Mouse (Mus musculus) granulocyte monocyte progenitor cell, adult 5-6 weeks (primary cell): ENCODE results near the gene Tgm7. TPM values are rescaled to one million over a fixed set of nuclear protein-coding genes. Genes with fewer than 3 reads are reported as not detected.

Experiments used
- ATAC-seq: replicated peaks from 2 replicates; pipeline ENCODE4 v1.8.0; 2016; ENCODE audit warnings: mild to moderate bottlenecking, moderate TSS enrichment, inconsistent platforms; ENCODE audit not compliant: poor library complexity, severe bottlenecking
- total RNA-seq, 2 experiments: library from RNA; stranded (forward) in 1 of 2; stranded (reverse) in 1 of 2; fragments of 200-712, 200-1000 nt in 1 of 2; fragments of >200 nt in 1 of 2; fragmentation: Nextera tagmentation in 1 of 2; gene quantifications; 2 replicates each; pipeline ENCODE4 v1.2.3; 2014 to 2017

The Tgm7 gene
- total RNA-seq, 2 experiments from 2014 or later: not detected

DNA sequence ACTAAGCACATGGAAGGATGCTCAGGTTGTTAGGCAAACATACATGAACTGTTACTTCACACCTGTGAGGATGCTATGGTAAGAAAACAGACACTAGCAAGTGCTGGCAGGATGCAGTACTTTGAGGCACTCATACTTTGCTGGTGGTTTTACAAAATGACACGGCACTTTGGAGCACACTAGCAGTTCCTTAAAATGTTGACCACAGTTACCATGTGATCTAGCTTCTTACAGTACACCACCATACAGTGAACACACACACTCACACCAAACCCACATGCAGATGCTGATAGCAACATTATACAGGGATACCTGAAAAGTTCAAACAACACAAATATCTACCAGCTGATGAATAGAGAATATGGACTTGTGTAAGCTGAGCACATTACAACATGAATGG, 27.0 kb downstream of the Tgm7 start:
- peak; percentile 97 for ATAC-seq

DNA sequence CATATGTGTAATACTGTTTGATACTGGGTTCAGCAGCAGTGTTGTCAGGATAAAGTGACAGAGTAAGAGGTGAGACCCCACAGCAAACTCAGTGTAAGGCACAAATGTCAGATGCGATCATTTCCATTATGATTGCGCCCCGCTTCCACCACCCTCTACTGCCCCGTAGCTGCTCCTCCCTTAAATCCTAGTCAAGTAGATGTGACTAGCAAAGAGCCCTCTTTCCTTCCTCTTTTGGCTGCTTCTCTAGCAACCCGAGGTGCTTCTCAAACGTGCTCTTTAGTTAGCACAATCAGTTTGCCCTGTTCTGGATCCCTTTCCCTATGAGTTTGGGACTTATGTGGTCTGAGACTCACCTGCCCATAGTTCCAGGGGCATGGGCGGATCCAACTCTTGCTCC, 34.8 kb downstream of the Tgm7 start:
- ATAC-seq: peak; percentile 55; the same call in 1 of the 2 replicates

DNA sequence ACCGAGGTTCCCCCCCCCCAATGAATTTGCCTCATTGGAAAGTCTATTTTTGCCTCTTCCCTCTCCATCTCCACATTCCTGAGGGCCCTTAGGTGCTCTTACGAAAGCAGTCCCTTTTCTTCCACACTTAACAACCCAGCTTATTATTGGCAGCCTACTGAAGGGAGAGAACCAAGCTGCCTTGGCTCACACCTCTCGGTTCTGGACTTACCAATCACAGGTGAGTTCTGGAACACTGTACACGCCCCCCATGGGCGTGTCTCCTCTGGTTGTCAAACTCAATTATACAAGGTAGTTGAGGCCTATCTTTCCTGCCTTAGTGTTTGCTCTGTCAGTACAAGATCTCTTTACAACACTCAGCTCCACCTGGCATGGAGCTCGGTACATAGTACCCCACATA, 37.7 kb downstream of the Tgm7 start:
- no peak for ATAC-seq

DNA sequence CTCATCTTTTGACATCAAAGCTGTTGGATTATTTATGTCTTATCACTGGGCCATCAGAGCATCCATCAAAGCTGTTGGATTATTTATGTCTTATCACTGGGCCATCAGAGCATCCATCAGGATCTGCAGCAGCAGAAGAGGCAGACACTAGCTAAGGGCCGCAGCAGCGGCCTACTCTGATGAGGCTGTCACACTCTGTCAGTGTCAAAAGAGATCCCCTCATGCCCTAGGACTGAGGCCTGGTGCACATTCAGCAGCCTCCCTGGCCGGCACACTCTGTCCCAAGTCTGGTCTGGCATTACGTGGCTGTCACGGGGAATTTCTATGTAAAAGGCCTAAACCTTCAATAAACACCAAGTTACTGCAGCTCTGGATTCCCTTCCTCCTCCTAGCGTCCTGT, 40.1 kb downstream of the Tgm7 start:
- no peak for ATAC-seq

DNA sequence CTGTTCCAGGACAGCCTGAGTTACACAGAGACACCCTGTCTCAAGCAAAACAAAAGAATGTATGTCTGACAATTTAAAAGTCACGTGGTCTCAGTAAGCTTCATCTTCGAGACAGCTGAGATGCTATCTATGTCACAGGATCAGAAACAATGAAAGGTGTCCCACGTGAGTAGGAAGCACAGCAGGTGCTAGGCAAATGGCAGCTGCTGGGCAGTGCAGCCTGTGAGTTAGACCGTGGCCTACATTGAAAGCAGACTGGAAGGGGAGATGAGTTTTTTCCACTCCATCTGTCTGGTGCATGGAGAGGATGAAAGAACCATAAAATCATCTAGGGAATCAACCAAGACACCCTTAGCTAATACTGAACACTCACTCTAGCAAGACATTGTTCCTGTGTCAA, 42.5 kb downstream of the Tgm7 start:
- no peak for ATAC-seq

DNA sequence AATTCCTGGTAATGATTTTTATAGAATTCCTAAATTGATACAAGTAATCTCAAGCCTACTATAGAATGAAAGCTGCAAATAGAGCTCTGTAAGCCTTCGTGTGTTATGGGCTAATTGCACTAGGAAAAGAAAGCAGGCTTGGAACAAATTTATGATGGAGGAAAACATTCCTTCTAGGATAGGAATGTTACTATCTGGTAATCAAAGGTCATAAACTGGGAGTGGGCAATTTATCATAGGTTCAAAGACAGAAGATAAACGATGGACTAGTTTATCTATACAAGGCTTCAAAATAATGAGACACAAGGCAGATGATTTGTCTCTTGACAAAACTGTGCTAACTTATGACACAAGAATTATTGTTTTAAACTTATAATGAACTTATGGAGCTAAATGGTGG, 48.3 kb downstream of the Tgm7 start:
- ATAC-seq: no peak

DNA sequence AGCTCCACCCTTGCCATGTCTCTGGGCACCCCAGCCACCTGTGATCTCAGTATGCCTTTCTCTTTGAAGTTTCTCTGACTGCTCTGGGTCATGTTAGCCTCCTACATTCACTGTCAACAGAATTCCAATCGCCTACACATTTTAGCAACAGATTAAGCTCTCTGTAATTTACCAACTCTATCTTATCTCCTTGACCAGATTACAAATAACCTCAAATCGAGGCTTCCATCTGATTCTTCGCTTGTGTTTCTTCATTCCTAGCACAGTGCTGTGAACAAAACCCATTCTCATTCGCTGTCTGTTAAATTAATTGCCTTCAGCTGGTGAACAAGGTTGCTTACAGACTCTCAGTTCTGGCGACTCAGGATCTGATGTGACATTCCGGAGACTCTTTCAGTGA, 51.6 kb downstream of the Tgm7 start:
- no peak for ATAC-seq

DNA sequence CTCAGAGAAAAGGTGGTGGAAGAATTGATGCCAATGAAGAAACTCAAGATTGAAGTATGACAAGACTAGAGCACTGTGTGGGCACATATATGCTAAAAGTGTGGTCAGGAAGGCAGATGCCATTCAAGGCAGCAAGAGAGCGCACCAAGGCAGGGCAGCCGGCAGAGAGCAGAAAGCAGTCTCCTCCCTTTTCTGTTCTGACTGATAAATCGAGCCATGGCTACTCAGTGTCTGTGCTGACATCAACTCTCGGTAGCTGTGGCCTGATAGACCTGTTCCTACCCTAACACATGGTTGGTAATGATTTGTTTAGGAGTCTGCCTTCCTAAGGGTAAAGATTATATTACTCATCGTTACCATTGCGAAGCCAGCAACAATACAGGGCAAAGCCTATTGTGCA, 53.7 kb downstream of the Tgm7 start:
- no peak for ATAC-seq

DNA sequence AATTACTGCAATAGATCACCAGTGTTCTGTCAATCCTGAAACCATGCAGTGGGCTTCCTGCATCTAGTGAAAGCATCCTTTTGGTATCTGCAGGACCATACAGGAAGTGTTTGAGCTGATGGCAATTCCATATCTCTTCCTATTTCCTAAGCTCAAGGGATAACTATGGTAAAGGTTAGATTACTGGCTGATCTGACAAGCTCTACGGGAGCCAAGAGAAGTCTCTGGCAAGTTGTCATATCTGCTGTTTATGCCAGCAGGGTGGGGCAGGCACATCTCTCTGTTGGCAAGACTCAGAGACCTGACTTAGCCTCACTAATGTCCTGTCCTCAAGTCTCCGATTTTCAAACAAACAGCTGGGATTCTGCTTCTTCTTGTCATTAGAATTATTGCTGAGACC, 55.5 kb downstream of the Tgm7 start:
- ATAC-seq: no peak

DNA sequence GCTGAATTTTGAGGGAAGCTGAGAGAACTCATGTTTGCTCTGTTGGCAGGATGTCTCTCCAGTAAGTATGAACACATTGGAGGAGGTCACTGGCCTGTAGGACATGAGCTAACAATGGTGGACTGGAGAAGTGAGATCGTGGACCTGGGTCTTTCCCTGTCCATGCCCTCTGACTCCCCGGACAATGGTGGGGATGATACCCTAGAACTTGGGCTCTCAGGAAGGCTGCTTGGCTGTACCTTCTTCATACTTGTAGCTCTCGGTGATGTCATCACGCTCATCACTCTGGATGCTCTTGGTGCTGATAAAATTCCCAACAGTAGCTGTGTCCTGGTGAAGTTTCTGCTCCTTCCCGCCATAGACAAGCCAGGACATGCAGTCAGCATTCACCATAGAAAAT, 57.4 kb downstream of the Tgm7 start:
- ATAC-seq: no peak

DNA sequence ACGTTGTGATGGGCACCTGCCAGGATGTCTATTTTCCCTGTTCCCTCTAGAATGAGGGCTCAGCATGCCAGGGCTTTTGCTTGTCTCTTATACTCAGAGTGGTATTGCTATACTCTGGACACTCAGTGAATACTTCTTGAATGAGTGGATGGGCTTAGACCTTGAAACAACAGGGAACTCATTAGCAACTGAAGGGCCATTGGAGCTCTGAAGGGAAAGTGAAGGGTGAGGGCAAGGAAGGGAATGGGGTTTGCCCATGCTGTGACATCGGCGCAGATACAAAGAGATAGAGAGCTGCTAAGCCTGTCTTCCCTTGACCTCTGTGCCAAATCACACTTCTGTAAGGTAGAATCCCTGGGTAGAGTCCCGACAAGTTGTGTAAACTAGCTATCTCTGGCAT, 63.9 kb downstream of the Tgm7 start:
- ATAC-seq: no peak

Other genes starting within 250 kb of the Tgm7 start
- 26.0 and 29.1 TPM in 2 replicates for gene Ubr1, start 139.1 kb downstream of the Tgm7 start, total RNA-seq (2014; fragmentation: Nextera tagmentation)
- gene Ubr1, start 139.1 kb downstream of the Tgm7 start, total RNA-seq (2017): 26.0 and 33.2 TPM in 2 replicates
- gene Tmem62, start 132.8 kb downstream of the Tgm7 start, total RNA-seq (2014; fragmentation: Nextera tagmentation): 5.1 and 6.5 TPM in 2 replicates
- 11.0 and 18.7 TPM in 2 replicates for gene Tmem62, start 132.8 kb downstream of the Tgm7 start, total RNA-seq (2017)
- 27.0 and 35.7 TPM in 2 replicates for gene Ccndbp1, start 101.4 kb downstream of the Tgm7 start, total RNA-seq (2014; fragmentation: Nextera tagmentation)
- 30.5 and 40.2 TPM in 2 replicates for gene Ccndbp1, start 101.4 kb downstream of the Tgm7 start, total RNA-seq (2017)
- not detected in 2 replicates for gene Epb42, start 72.7 kb downstream of the Tgm7 start, total RNA-seq (2014; fragmentation: Nextera tagmentation)
- gene Epb42, start 72.7 kb downstream of the Tgm7 start, total RNA-seq (2017): not detected in 2 replicates
- not detected in 2 replicates for gene Tgm5, start 24.0 kb downstream of the Tgm7 start, total RNA-seq (2014; fragmentation: Nextera tagmentation)
- not detected in 2 replicates for gene Tgm5, start 24.0 kb downstream of the Tgm7 start, total RNA-seq (2017)
- gene Adal, start 30.6 kb upstream of the Tgm7 start, total RNA-seq (2014; fragmentation: Nextera tagmentation): 10.4 and 17.9 TPM in 2 replicates
- gene Adal, start 30.6 kb upstream of the Tgm7 start, total RNA-seq (2017): 9.0 and 9.2 TPM in 2 replicates
- gene Lcmt2, start 30.9 kb upstream of the Tgm7 start, total RNA-seq (2014; fragmentation: Nextera tagmentation): 6.6 and 9.7 TPM in 2 replicates
- gene Lcmt2, start 30.9 kb upstream of the Tgm7 start, total RNA-seq (2017): 6.6 and 7.3 TPM in 2 replicates
- 48.4 and 60.8 TPM in 2 replicates for gene Tubgcp4, start 60.9 kb upstream of the Tgm7 start, total RNA-seq (2014; fragmentation: Nextera tagmentation)
- 27.0 and 36.1 TPM in 2 replicates for gene Tubgcp4, start 60.9 kb upstream of the Tgm7 start, total RNA-seq (2017)
- 14.1 and 21.9 TPM in 2 replicates for gene Zscan29, start 61.3 kb upstream of the Tgm7 start, total RNA-seq (2014; fragmentation: Nextera tagmentation)
- 23.0 and 23.8 TPM in 2 replicates for gene Zscan29, start 61.3 kb upstream of the Tgm7 start, total RNA-seq (2017)
- 30.9 and 43.3 TPM in 2 replicates for gene Trp53bp1, start 161.6 kb upstream of the Tgm7 start, total RNA-seq (2014; fragmentation: Nextera tagmentation)
- 33.3 and 43.6 TPM in 2 replicates for gene Trp53bp1, start 161.6 kb upstream of the Tgm7 start, total RNA-seq (2017)
- gene Map1a, start 179.8 kb upstream of the Tgm7 start, total RNA-seq (2014; fragmentation: Nextera tagmentation): not detected in 2 replicates
- gene Map1a, start 179.8 kb upstream of the Tgm7 start, total RNA-seq (2017): 0.04 TPM in 1 of 2 replicates, not detected in the other
- gene Ppip5k1, start 245.6 kb upstream of the Tgm7 start, total RNA-seq (2014; fragmentation: Nextera tagmentation): 11.0 and 15.1 TPM in 2 replicates
- 8.4 and 10.3 TPM in 2 replicates for gene Ppip5k1, start 245.6 kb upstream of the Tgm7 start, total RNA-seq (2017)
- not detected in 2 replicates for gene Ckmt1, start 247.9 kb upstream of the Tgm7 start, total RNA-seq (2014; fragmentation: Nextera tagmentation)
- not detected in 2 replicates for gene Ckmt1, start 247.9 kb upstream of the Tgm7 start, total RNA-seq (2017)